9 mouse cellular contexts compared by ENCODE assay signal in genomic region chrX:37074262-37074892, GRCm38 (mm10). TPM values are rescaled to one million over a fixed set of nuclear protein-coding genes. Genes with fewer than 3 reads are reported as not detected.
A peak's percentile ranks its signal among the peaks of the same experiment; 100 is the strongest.
DNase-seq lines count a peak whose midpoint lies in the region; ATAC-seq and TF ChIP-seq lines count a peak whose summit lies in the region.
"Had no signal": no experiment of that assay in that cellular context is flagged by ENCODE, and none has a peak within 500 bp of the region (broad histone marks: within the 10 kb centered on the region; RNA-seq: fewer than 3 reads in every experiment).

No protein-coding gene starts in this region.

- H3K4me2 ChIP-seq in limb, embryonic 11.5 days (ENCODE audit: low read depth, severe bottlenecking), result no peak overlapping the region
- H3K4me2 ChIP-seq in neural tube, embryonic 11.5 days (ENCODE audit: low read depth), result no peak overlapping the region

- no peak for TF ChIP-seq POLR2A in testis, adult 2 months (IDR thresholded peaks at IDR 0.05; ENCODE audit: control insufficient read depth, low read depth, low read length)
- no peak for TF ChIP-seq POLR2A in brain, embryonic 14.5 days (IDR thresholded peaks at IDR 0.05; ENCODE audit: borderline replicate concordance, extremely low read depth, insufficient read depth, insufficient read length, poor library complexity, severe bottlenecking)
- no peak for TF ChIP-seq POLR2A in kidney, adult 2 months (IDR thresholded peaks at IDR 0.05; ENCODE audit: low read depth, low read length)

- ATAC-seq in erythroblast, adult 5-6 weeks (replicated peaks; ENCODE audit: low FRiP score, poor library complexity, severe bottlenecking), result peak; percentile 79
- no peak for ATAC-seq in limb, embryonic 11.5 days (ENCODE audit: insufficient number of reproducible peaks, low FRiP score, low TSS enrichment, low read depth)
- no peak for ATAC-seq in neural tube, embryonic 11.5 days (ENCODE audit: insufficient read depth, low FRiP score, low TSS enrichment)

- H3K27me3 ChIP-seq in testis, adult 2 months (ENCODE audit: control insufficient read depth, insufficient read depth, low read length), result no peaks in the 10 kb centered on the region
- no peaks in the 10 kb centered on the region for H3K27me3 ChIP-seq in kidney, adult 2 months (replicated peaks; ENCODE audit: control insufficient read depth, insufficient read depth, low read length)
- no peaks in the 10 kb centered on the region for H3K27me3 ChIP-seq in limb, embryonic 11.5 days (ENCODE audit: control insufficient read depth, insufficient read depth, low read length)
- H3K27me3 ChIP-seq in neural tube, embryonic 11.5 days (ENCODE audit: control insufficient read depth, insufficient read depth, low read length), result no peaks in the 10 kb centered on the region

- H3K36me3 ChIP-seq in testis, adult 2 months (ENCODE audit: control insufficient read depth, insufficient read depth, low read length), result no peaks in the 10 kb centered on the region
- no peaks in the 10 kb centered on the region for H3K36me3 ChIP-seq in kidney, adult 2 months (ENCODE audit: control insufficient read depth, insufficient read depth, low read length)
- no peaks in the 10 kb centered on the region for H3K36me3 ChIP-seq in limb, embryonic 11.5 days (ENCODE audit: control insufficient read depth, insufficient read depth, low read length)
- no peaks in the 10 kb centered on the region for H3K36me3 ChIP-seq in neural tube, embryonic 11.5 days (ENCODE audit: control insufficient read depth, insufficient read depth, low read length)

- peak; percentile 63; the same call in 1 of the 2 replicates for TF ChIP-seq CTCF in testis, adult 2 months (IDR thresholded peaks at IDR 0.05; ENCODE audit: control insufficient read depth, insufficient read depth, insufficient replicate concordance, low read depth, low read length)
- peak; percentile 80 for TF ChIP-seq CTCF in brain, embryonic 14.5 days (IDR thresholded peaks at IDR 0.05; ENCODE audit: borderline replicate concordance, extremely low read depth, insufficient read depth, insufficient read length)
- peak; percentile 70 for TF ChIP-seq CTCF in kidney, adult 2 months (conservative IDR thresholded peaks at IDR 0.05; ENCODE audit: insufficient read depth, insufficient read length, low read depth, low read length)

- no peaks in the 10 kb centered on the region for H3K4me1 ChIP-seq in testis, adult 2 months (ENCODE audit: control insufficient read depth, insufficient read depth, low read length)
- H3K4me1 ChIP-seq in kidney, adult 2 months (ENCODE audit: control insufficient read depth, insufficient read depth, low read length), result no peaks in the 10 kb centered on the region
- H3K4me1 ChIP-seq in limb, embryonic 11.5 days (ENCODE audit: control insufficient read depth, insufficient read depth, low read length), result no peaks in the 10 kb centered on the region
- H3K4me1 ChIP-seq in neural tube, embryonic 11.5 days (ENCODE audit: control insufficient read depth, insufficient read depth, low read length), result no peaks in the 10 kb centered on the region
- H3K4me1 ChIP-seq: megakaryocyte, embryonic 14.5 days had no signal

- WGBS in kidney, adult 2 months, result 29% methylated on average over 9 of the region's 9 CpGs
- WGBS in limb, embryonic 11.5 days, result 35% methylated on average over 9 of the region's 9 CpGs
- WGBS in neural tube, embryonic 11.5 days, result 40% methylated on average over 9 of the region's 9 CpGs

- no peak overlapping the region for H3K9ac ChIP-seq in limb, embryonic 11.5 days (ENCODE audit: low read length)
- no peak overlapping the region for H3K9ac ChIP-seq in neural tube, embryonic 11.5 days (ENCODE audit: low read length)

- H3K9me3 ChIP-seq in limb, embryonic 11.5 days (ENCODE audit: control insufficient read depth, low read length), result no peaks in the 10 kb centered on the region
- no peaks in the 10 kb centered on the region for H3K9me3 ChIP-seq in neural tube, embryonic 11.5 days (ENCODE audit: control insufficient read depth, low read length)
- H3K9me3 ChIP-seq: megakaryocyte, embryonic 14.5 days had no signal

- DNase-seq in testis, postnatal 14 days (ENCODE audit: low spot score), result no peak
- DNase-seq in brain, embryonic 14.5 days (ENCODE audit: low read depth), result peak; percentile 58
- peak; percentile 51 for DNase-seq in kidney, adult 2 months
- peak; percentile 76 for DNase-seq in limb, embryonic 11.5 days (ENCODE audit: low spot score)
- peak; percentile 66 for DNase-seq in neural tube, embryonic 11.5 days (ENCODE audit: low spot score)
- peak; percentile 4 to 18 for DNase-seq in thymus, adult 18-20 months

- H3K27ac ChIP-seq in testis, adult 2 months (ENCODE audit: control insufficient read depth, insufficient read depth, low read depth, low read length), result no peak overlapping the region
- H3K27ac ChIP-seq in kidney, adult 2 months (ENCODE audit: insufficient read depth, low read depth, low read length), result no peak overlapping the region
- no peak overlapping the region for H3K27ac ChIP-seq in limb, embryonic 11.5 days (replicated peaks; ENCODE audit: low read depth, low read length)
- H3K27ac ChIP-seq in neural tube, embryonic 11.5 days (ENCODE audit: low read depth, low read length), result no peak overlapping the region

- no peak overlapping the region for H3K4me3 ChIP-seq in testis, adult 2 months (ENCODE audit: control insufficient read depth, low read depth, low read length)
- H3K4me3 ChIP-seq in kidney, adult 2 months (ENCODE audit: insufficient read depth, low read depth, low read length), result no peak overlapping the region
- no peak overlapping the region for H3K4me3 ChIP-seq in limb, embryonic 11.5 days (ENCODE audit: low read depth, low read length)
- H3K4me3 ChIP-seq in neural tube, embryonic 11.5 days (ENCODE audit: low read depth, low read length), result no peak overlapping the region
- H3K4me3 ChIP-seq: megakaryocyte, embryonic 14.5 days had no signal

RNA-seq across cellular contexts. Expression of gene Rpl39, which starts 10.8 kb away (rescaled TPM):
- 15.2 and 19.2 TPM in 2 replicates for polyA plus RNA-seq in testis, adult 2 months (2012; rRNA removed)
- 425 and 492 TPM in 2 replicates for polyA plus RNA-seq in brain, embryonic 14.5 days (2012; rRNA removed)
- 374 and 391 TPM in 2 replicates for total RNA-seq in erythroblast, adult 5-6 weeks (2015; ENCODE audit: low replicate concordance)
- total RNA-seq in erythroblast, adult 5-6 weeks (2017; ENCODE audit: low replicate concordance), result 399 and 493 TPM in 2 replicates
- 69.4 and 115 TPM in 2 replicates for polyA plus RNA-seq in kidney, adult 2 months (2012; rRNA removed)
- 520 and 540 TPM in 2 replicates for polyA plus RNA-seq in limb, embryonic 11.5 days (2014; fragmentation: Nextera tagmentation; extraction: Ambion mirVana)
- polyA plus RNA-seq in neural tube, embryonic 11.5 days (2014; fragmentation: Nextera tagmentation; extraction: Ambion mirVana), result 444 and 447 TPM in 2 replicates

RNA-seq across cellular contexts. Expression of gene Sowahd, which starts 25.7 kb away (rescaled TPM):
- polyA plus RNA-seq in testis, adult 2 months (2012; rRNA removed), result 2.3 and 2.9 TPM in 2 replicates
- not detected in 2 replicates for polyA plus RNA-seq in brain, embryonic 14.5 days (2012; rRNA removed)
- total RNA-seq in erythroblast, adult 5-6 weeks (2015; ENCODE audit: low replicate concordance), result not detected in 2 replicates
- not detected in 2 replicates for total RNA-seq in erythroblast, adult 5-6 weeks (2017; ENCODE audit: low replicate concordance)
- polyA plus RNA-seq in kidney, adult 2 months (2012; rRNA removed), result 0.22 and 0.29 TPM in 2 replicates
- not detected in 2 replicates for polyA plus RNA-seq in limb, embryonic 11.5 days (2014; fragmentation: Nextera tagmentation; extraction: Ambion mirVana)
- polyA plus RNA-seq in neural tube, embryonic 11.5 days (2014; fragmentation: Nextera tagmentation; extraction: Ambion mirVana), result not detected in 2 replicates

RNA-seq across cellular contexts. Expression of gene Upf3b, which starts 35.7 kb away (rescaled TPM):
- polyA plus RNA-seq in testis, adult 2 months (2012; rRNA removed), result 5.1 and 5.2 TPM in 2 replicates
- polyA plus RNA-seq in brain, embryonic 14.5 days (2012; rRNA removed), result 31.2 and 37.8 TPM in 2 replicates
- 12.7 and 21.7 TPM in 2 replicates for total RNA-seq in erythroblast, adult 5-6 weeks (2015; ENCODE audit: low replicate concordance)
- total RNA-seq in erythroblast, adult 5-6 weeks (2017; ENCODE audit: low replicate concordance), result 30.8 and 32.2 TPM in 2 replicates
- 2.9 and 4.5 TPM in 2 replicates for polyA plus RNA-seq in kidney, adult 2 months (2012; rRNA removed)
- polyA plus RNA-seq in limb, embryonic 11.5 days (2014; fragmentation: Nextera tagmentation; extraction: Ambion mirVana), result 21.8 and 22.4 TPM in 2 replicates
- 15.1 and 18.8 TPM in 2 replicates for polyA plus RNA-seq in neural tube, embryonic 11.5 days (2014; fragmentation: Nextera tagmentation; extraction: Ambion mirVana)

RNA-seq across cellular contexts. Expression of gene Nkap, which starts 52.2 kb away (rescaled TPM):
- 0.22 and 0.41 TPM in 2 replicates for polyA plus RNA-seq in testis, adult 2 months (2012; rRNA removed)
- 6.8 and 14.4 TPM in 2 replicates for polyA plus RNA-seq in brain, embryonic 14.5 days (2012; rRNA removed)
- 6.5 and 8.3 TPM in 2 replicates for total RNA-seq in erythroblast, adult 5-6 weeks (2015; ENCODE audit: low replicate concordance)
- total RNA-seq in erythroblast, adult 5-6 weeks (2017; ENCODE audit: low replicate concordance), result 23.4 and 38.3 TPM in 2 replicates
- 2.0 and 2.5 TPM in 2 replicates for polyA plus RNA-seq in kidney, adult 2 months (2012; rRNA removed)
- 24.9 and 26.3 TPM in 2 replicates for polyA plus RNA-seq in limb, embryonic 11.5 days (2014; fragmentation: Nextera tagmentation; extraction: Ambion mirVana)
- polyA plus RNA-seq in neural tube, embryonic 11.5 days (2014; fragmentation: Nextera tagmentation; extraction: Ambion mirVana), result 21.5 and 22.8 TPM in 2 replicates
